In genomic region chr11:69863729-69864128, GRCm38 (mm10) we compare ENCODE assay signal across 15 mouse cellular contexts. TPM values are rescaled to one million over a fixed set of nuclear protein-coding genes. Genes with fewer than 3 reads are reported as not detected.
"Had no signal": no experiment of that assay in that cellular context is flagged by ENCODE, and none has a peak within 500 bp of the region (broad histone marks: within the 10 kb centered on the region; RNA-seq: fewer than 3 reads in every experiment).

No protein-coding gene starts in this region.

RNA-seq across cellular contexts. Expression of gene Tnk1, which starts 5.2 kb away (rescaled TPM):
- polyA plus RNA-seq: macrophage; midbrain, embryonic 14.5 days; myocyte had no signal

RNA-seq across cellular contexts. Expression of gene Tmem95, which starts 14.1 kb away (rescaled TPM):
- polyA plus RNA-seq: lung, adult 2 months; lung, embryonic 15.5 days; lung, postnatal 0 days; macrophage; midbrain, embryonic 12.5 days; midbrain, embryonic 14.5 days; midbrain, embryonic 16.5 days; myocyte; neural tube, embryonic 11.5 days; neural tube, embryonic 13.5 days; neural tube, embryonic 15.5 days; small intestine, adult 2 months; stomach, embryonic 14.5 days; stomach, embryonic 16.5 days; thymus, postnatal 0 days had no signal
